Mouse (Mus musculus): Measurements from ENCODE around the gene Islr.

Islr gene

DNA sequence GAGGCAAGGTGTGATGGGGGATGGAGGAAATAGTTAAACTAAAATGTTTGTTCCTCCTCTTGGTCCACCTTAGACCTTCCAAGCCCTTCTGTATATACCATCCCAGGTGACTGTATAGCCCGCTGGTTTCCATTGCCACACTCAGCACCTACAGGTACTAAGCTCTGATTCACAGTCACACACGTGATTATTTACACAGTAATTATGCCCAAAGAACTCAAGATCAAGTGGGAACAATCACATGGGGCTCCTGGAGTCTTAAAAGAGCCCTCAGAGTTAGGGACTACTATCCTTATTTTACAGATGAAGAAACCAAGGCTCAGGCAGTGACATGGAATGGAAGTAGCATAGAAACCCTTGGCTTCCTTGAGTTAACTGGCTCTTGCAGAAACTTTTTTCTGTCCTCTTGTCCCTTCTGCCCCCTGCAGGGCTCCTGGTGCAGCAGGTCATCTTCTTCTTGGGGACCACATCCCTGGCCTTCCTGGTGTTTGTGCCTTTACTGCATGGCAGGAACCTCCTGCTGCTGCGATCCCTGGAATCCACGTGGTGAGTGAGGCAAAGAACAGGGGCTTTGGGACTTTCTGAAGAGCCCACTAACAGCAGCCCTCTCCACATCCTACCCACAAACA lies 53.3 kb downstream of the Islr start:
- DNase-seq, result no peak

DNA sequence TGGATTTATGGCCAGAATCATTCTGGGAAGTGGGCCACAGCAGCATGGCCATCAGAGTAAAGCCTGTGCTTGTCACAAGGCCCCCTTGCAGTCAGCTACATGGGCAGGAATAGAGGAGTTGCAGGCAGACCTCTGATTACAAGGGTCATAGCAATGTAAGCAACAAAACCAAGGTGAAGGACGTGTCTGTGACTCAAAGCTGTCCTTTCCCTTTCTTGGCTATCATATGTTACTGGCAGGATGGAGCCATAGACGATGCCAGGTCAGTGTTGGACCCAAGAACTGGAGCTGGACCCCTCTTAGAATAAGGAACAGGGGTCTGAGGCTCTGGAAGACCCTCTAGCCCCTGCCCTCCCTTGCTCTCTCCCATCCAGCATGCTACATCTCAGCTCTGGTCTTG lies 55.3 kb downstream of the Islr start:
- no peak for DNase-seq

DNA sequence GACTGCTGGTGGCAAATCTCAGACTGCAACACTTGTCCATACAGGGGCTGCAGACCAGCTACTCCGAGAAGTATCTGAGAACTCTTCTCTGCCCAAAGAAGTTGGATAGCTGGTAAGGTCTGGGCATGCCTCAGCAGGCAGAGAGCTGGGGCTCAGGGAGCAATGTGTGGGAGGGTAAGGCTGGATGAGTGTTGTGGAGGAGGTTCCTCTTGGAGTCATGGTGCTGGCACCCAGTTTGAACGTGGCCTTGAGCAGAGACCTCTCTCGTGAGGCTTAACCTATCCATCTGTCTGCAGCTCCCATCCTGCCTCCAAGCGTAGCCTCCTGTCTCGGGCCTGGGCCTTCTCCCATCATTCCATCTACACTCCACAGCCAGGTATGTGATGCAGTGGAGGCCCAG lies 58.7 kb downstream of the Islr start:
- DNase-seq, result no peak

DNA sequence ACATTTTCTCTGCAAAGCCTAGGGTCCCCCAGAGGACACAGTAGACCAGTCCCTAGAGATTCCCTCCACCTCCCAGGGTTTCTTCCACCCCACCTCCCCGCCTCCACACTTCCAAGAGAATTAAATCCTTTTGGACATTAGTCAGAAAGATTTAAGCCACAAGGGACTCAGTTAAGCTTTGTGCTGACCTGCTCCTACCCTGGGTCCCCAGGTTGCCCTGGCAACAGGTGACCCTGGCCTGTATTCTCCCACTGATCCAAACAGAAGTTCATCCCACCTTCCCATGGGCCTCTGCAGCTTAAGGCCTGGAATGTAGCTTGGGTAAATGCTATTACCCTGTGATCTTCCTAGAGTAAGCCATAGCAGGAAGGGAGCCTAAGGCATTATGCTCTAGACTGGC lies 59.4 kb downstream of the Islr start:
- peak; percentile 84 for DNase-seq

DNA sequence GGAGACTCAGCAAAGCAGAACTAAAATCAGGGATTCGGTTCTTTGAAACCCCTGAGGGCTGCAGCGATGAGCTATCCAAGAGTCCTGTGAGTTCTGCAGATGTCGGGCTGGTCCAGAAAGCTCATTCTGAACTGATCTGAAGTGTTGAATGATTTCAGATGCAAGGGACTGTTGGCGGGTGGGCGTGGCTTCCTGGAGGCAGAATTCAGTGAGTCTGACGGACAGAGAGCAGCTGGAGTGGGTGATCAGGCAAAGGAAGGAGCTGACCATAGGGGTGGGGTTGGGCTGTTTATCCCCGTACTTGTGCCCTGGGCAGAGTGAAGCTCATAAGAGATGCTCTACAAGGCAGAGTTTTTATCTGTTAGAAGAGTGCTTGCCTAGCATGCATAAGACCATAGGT lies 60.7 kb downstream of the Islr start:
- peak; percentile 57 for DNase-seq

DNA sequence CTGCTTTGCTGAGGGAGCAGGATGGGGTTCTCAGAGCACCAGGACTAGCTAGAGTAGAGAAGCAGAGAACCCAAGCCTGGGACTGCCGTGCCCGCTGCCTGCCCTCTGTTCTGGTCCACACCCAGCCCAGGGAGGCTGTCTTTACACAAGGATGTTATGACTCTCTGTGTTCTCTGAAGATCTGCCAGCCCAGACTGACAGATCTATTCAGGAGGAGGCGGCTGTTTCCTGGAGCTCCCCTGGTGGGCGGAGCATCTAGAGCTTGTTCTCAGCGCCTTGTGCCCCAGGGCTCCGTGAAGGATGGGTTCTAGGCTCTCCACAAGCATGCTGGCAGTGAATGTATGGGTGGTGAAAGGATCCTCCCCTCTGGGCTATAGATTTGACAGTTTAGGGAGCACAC lies 64.2 kb downstream of the Islr start:
- DNase-seq, result no peak

DNA sequence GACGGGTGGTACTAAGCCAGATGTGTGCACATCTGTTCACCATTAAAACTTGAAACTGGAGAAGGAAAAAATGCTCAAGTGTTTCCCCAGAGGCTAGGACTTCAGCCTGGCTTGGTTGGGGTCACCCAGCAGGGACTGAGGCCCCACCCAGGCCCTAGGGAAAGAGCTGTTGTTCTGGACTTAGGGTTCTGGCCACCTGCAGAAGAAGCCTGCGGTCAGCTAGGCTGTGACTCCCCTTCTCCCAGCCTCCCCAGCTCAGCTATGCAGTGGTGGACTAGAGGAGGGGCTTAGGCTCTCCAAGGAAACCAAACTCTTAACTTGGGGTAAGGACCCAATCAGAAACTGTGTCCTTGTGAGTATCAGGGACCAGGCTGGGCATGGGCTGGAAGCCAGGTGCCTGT lies 68.2 kb downstream of the Islr start:
- DNase-seq, result no peak

DNA sequence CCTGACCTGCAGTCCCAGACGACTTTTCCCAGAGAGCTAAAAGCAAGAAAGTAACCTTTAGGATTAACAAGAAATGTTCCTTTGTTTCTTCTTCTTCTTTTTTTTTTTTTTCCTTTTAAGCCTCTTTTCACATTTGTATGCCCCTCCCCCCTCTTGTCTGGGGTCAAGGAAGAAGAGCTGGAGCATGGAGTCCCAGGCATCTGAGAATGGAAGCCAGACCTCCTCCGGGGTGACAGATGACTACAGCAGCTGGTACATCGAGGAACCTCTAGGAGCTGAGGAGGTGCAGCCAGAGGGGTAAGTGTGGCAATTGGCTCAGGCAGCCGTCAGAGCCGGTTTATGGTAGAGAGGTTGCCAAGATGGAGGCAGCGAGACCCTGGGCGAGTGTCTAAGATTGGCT lies 69.2 kb downstream of the Islr start:
- no peak for DNase-seq

DNA sequence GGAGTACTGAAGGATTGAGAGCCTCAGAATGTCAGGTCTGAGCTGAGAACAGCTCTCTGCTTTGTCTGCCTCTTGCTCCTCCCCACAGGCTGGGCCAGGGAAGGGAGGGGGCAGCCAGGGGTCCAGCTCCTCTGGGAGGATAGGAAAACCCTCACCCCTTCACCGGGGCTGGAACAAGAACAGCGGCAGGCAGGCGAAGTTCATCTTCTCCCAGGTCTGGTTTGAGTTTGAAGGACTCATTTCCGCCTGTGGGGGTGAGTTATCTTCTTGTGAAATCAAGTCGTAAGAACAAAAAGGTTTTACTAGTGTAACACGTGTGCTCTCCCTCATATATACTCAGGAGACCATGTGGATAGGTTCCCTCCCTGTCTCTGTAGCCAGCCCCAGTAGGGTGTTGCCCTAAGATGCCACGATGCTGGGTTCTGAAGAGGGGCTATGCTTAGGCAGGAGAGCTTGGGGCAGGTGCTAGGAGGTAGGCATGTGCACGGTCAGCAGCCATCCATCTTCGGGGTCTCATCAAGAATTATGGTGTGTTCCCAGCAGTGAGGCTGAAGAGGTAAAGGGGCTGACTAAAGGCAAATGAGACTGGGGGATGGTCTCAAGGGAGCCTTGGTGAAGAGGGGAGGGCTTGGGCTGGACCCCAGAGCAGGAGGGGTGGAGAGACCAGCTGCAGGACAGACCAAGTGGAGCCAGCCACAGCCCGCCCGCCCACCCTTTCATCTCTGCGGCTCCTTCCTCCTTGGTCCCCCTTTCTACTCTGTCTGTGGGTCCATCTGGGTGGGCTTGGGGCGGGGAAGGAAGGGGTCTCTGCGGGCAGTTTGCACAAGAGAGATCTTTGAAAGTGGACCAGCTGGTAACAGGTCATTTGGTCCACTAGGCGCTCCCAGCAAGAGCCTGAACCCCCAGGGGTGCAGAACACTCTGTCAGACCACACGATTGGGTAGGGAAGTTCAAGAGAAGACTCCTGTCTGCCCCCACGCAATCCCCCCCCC lies 69.9 kb downstream of the Islr start:
- DNase-seq, result peak; percentile 58

DNA sequence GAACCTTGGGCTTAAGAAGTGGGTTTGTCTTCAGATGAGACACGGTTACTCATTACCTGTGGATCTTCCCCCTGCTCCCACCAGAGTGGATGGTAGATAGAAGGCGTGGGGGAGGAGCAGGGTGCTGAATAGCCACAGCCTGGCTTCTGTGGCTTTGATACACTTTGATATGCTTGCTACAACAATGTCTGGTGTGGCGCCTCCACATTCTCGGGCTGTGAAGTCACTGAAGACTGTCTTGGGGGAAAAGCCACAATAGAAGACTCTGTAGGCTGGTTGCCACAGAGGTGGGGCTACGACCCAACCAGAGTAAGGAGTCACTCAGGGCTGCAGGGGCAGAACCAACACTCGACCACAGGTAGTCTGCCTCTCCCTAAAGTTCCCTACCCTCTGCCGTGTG lies 72.4 kb downstream of the Islr start:
- no peak for DNase-seq

DNA sequence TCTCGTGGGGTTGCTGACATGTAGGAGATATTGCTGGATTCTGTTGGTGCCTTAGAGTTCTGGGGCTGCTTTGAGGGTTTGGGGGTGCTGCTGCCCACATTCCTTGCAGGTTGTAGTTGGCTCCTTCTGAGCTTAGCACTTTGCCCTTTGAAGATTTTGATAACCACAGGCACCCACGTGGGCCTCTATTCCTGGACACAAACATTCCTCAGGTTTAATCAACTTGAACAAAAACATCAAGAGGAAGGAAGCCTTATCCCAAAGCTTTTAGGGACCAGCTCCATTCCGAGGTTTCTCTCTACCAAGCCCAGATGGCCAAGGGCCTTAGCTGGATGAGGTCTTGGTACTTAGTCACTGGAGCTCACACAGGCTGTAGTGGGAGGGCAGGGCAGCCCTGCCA lies 73.2 kb downstream of the Islr start:
- no peak for DNase-seq

DNA sequence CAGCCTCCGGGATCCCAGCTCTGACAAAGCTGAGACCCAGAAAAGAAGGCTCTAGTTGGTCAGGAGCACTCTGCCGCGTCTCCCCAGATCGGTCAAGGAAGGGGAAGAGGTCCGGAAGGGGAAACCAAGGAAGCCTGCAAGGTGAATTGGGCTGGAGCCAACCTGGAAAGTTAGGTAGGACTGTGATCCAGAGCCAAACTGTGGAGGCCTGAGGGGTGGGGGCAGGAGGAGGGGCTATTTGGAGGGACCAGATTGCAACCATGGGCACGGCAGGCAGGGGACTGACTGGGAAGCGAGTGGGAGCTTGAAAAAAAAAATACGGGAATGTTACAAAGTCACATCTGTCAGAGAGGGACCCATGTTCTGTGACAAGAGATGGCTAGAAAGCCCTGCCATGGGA lies 74.6 kb downstream of the Islr start:
- no peak for DNase-seq

DNA sequence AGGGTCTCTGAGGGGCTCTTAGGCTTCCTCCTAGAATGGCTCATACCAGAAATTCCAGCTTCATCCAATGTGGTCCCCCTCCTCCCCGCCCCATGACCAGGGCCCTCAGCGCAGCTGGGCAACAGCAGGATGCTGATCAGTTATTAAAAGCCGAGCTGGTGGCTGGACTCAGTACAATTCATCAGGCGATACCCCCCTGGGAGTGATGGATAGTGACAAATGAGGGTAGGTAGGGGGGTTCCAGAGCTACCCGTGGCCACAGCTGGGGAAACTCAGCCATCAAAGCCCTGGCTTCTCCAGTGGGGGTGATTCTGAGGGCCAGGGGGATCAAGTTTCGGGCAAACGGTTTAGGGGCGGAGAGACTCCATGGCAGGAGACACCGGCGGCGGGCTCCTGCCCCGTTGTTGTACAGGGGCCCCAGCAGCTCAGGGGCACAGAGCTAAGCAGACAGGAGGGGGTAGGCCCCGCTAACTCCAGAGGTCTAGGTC lies 75.1 kb downstream of the Islr start:
- no peak for DNase-seq

DNA sequence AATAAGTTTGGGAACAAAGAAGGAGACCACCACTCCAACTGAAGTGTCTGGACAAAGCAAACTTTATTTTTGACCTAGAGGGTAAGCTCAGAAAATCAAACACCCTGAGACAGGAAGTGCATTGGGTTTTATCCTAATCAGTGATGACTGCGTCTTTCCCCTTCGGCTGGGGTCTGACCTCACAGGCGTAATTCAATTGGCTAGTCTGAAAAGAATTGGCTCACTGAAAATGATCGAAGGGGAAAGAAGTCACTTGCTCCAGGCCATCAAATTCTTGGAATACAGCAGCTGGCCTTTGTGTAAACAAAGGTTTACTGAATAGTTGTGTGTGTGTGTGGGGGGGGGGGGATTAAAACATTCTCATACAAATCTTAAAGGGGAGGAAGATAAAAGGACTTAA lies 78.3 kb downstream of the Islr start:
- DNase-seq, result peak; percentile 71

DNA sequence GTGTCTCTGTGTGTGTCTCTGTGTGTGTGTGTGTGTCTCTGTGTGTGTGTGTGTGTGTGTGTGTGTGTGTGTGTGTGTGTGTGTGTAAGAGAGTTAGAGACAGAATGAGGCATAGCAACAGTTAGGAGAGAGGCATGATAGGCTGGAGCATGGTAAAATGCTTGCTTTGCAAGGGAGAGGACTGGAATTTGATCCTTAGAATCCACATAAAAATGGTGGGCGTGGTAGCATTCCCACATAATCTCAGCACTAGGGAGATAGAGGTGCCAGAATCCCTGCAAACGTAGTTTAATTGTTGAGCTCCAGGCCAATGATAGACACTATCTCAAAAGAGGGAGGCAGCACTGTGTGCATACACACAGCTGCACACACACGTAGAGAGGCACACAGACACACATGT lies 79.0 kb downstream of the Islr start:
- DNase-seq, result no peak

DNA sequence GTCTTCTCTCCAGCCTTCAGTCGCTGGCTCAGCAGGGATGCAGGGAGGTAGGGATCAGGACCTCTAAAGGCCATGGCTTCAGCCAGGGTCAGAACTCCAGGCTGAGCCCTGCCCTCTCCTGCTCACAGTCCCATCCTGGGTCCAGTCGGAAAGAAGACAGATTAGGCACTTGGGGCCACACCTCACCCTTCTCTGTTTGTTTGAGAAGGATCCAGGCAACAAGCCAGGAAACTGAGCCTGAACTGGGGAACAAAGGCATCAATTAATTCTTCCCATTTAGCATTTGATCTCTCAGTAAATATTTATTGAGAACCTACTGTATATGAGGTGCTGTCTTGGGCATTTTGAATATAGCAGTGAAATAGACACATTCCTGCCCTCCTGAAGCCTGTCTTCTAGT lies 85.4 kb downstream of the Islr start, which contains the start of gene Ccdc33:
TSS of gene Ccdc33 (minus strand) at position 153 of the 400 bp plus-strand sequence.
- DNase-seq, result no peak

DNA sequence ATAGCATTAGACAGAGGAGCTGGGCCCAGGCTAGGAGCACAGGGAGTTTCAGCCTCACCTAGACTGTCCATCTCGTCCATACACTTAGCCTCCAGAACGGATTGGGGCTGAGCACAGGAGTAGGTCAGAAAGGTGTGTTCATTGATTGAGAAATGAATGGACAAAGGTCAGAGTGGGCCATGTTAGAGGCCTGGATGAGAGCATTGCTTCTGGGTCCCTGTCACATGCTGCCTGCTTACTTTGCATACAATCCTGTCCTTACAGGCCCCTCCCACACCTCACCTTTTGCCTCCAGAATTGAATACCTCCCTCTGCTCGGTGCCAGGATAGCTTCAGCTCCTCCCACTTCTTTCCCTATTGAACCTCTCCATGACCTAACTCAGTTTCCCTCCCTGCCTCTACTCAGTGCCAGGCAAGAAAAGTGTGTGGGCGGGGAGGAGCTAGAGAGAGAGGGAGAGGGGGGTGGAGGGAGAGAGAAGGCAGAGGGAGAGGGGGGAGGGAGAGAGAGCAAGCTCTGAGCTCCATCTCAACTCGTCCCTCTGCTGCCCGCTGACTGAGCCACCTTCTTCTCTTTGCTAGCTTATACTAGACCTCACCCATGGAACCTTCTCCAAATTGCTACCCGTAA lies 88.0 kb downstream of the Islr start:
- DNase-seq, result no peak

DNA sequence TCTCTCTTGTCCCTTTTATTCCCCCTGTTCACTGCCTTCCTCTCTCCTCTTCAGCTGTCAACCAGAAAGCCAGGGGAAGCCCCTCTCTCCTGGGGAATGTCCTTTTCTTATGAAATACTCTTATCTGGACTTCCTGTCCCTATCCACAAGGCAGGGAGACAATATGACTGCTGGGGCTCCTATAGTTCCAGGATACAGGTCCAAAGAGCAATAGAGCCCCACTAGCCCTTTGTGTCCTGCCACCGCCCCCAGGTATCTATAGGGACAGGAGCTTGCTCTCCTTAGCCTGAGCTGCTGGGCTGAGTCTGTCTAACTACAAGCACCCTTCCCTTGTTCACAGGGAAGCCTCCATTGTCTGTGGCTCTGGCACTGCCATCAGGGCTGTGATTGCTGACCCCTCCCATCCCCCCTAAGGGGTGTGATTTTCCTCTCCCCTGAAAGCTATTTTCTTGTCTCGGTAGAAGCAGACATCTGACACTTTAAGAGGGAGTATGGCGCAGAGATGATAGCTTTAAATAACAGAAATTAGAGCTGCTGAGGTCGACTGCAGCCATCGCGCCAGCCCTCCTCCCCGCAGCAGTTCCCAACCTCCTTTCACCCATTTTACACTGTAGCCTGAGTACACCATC lies 88.7 kb downstream of the Islr start:
- no peak for DNase-seq

DNA sequence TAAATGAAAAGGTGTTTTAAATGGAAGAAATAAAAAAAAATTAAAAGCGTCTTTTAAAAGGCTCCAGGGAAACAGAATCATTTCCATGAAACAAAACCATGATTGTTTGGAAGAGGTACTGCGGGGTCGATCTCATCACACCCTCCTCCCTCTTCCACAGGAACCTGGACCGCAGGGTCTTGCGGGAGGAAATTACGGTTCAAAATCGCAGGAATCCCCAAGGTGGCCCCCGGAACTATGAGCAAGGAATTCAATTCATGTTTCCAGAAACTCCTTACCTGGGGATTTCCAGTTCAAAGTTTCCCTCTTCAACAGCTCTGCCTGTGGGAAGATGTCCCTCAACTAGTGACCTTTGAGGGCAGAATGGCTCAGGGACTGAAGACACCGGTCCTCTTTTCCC lies 90.1 kb downstream of the Islr start:
- DNase-seq, result no peak

DNA sequence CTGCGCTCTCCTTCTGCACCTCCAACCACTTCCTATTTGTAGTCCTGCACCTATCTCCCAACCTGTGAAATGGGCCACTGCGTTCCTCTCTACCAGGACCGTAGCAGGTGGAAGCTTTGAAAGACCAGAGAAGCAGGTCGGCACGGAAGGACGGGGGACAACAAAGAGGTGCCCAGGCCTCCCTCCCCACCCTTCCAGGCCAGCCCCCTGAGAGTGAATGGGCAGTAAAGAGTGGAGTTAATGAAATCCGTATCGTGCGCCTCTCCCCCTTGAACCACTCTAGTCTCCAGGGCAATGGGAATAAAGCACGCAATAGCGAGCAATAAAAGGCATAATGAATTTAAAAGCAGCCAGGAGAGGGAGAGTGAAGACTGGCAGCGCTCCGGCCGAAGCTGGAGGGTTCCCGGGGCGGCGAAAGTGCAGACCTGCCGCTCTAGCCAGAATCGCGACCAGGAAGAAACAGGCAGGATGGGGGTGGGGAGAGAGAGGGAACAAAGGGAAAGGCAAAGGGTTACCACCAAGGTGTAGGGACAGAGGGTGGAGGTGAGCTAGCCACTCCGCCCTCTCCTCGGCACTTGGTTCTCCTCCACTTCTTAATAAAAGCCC lies 90.7 kb downstream of the Islr start:
- DNase-seq, result no peak

DNA sequence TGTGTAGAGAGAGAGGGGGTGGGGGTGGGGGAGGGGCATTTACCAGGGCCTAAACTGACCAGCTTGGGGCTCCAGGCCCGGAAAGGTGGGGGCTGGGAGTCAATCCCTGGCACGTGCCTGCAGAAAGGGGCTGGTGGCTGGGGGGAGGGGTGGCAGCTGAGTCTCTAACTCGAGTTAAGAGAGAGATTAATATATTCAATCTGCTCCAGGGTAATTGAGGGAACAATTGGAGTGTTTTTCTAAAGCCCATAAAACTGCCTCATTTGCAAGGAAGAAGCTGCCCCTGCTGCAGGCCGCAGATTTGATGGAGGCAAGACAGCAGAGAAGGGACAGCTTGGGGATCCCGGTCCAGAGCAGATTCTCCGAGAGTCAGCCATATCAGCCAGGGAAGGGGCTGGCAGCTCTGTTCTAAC lies 91.2 kb downstream of the Islr start:
- peak; percentile 90 for DNase-seq

DNA sequence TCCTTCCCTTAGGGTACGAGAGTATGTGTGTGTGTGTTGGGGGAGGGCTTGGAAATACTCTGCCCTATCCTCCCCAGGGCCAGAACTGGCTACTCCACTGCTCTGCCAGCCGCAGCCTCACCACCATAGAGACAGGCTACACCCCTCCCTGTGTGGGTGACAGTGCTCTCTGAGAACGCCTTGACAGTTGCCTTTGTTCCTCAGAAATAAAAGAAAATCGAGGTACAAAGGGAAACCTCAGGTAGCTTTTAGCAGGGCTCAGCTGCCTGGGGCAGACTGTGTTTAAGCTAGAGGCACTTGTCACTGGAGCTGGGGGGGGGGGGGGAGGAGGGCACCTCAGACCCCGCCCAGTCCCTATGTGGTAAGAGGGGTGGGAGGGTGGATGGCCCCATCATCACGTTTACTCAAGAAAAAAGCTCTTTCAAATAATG lies 91.8 kb downstream of the Islr start:
- peak; percentile 66 for DNase-seq

DNA sequence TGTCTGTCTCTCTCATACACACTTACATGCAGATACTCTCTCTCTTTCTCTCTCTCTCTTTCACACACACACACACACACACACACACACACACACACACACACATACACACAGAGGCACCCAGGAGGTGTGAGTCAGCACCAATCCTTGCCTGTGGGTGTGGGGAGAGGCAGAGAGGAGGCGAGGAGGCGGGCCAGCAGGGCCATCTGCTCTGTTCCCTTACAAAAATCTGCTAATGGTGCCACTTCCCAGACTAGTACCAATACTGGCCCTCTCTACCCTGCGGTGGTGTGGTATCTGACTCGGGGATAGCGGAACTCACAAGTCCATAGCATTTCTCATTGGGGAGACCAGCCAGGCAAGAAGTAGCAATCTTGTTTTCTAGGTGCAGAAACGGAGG lies 92.7 kb downstream of the Islr start:
- peak; percentile 61 for DNase-seq
